Mouse (Mus musculus): Measurements from ENCODE around the gene Tns2.

DNA sequence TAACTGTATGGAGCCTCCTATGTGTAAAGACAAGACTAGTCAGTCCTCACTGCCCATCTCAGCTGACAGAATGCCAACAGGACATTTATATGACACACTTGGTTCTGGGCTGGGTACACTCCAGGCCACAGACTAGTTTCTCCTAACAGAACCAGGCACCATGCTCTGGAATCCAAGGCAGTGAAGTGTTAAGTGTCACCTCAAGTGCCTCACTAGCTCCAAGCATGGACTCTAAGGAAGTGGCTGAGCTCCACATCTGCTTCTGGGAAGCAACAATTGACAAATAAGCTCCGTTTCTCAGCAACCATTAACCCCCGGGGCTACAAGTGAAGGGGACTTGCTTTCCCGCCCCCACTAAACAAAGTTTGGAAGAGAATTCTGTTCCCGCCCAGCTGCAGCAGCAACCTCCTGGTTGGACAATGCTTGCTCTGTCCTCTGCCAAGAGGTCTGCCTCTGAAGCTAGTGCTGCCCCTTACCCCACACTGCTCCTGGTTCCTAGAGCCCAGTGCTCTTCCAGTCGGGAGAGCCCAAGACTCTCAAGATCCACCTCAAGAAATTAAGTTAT, 2.1 kb upstream of the Tns2 start:
- TF ChIP-seq CTCF (IDR thresholded peaks at IDR 0.05; ENCODE audit: low read depth, low read length) (no peak), POLR2A (IDR thresholded peaks at IDR 0.05; ENCODE audit: borderline replicate concordance, low read depth, low read length) (no peak)

Data from bone marrow macrophage, adult 2 months (primary cell).